Mouse (Mus musculus) liver, embryonic 14.5 days (tissue): ENCODE results near the gene CT030661.1.
"Not testable (repeated sequence)": the region's sequence is repeated elsewhere in the genome, so short reads cannot be mapped to it uniquely, and the experiment has no call there.

Experiments
- CTCF ChIP-seq: IDR thresholded peaks from 2 replicates; pipeline ENCODE4 v1.5.1; 2016; ENCODE audit warnings: antibody characterized with exemption, low read depth, control low read depth
- EP300 ChIP-seq: IDR thresholded peaks from 2 replicates; pipeline ENCODE4 v1.6.1; 2016; ENCODE audit warnings: antibody characterized with exemption, low read depth

- not testable (repeated sequence) for TF ChIP-seq CTCF, EP300
These were observed 418 bp downstream of the CT030661.1 start for GRCm38 (mm10) chr17:22314219-22314618.
